Mouse (Mus musculus) myocyte (in vitro differentiated cells): ENCODE measurements at regions not wholly inside any gene's neighbourhood (a gene's known extent, or its start where the extent isn't known, plus 50 kb on each side); places are given as distances from the start of the nearest gene placed in this dataset.
"Not testable (repeated sequence)": the region's sequence is repeated elsewhere in the genome, so short reads cannot be mapped to it uniquely, and the experiment has no call there.

Experiments
- H3K27me3 ChIP-seq: one replicate; pipeline ENCODE4 v1.6.1; 2011; ENCODE audit not compliant: control insufficient read depth, insufficient read depth, insufficient read length
- H3K36me3 ChIP-seq: one replicate; pipeline ENCODE4 v1.6.1; 2011; ENCODE audit not compliant: control insufficient read depth, insufficient read depth
- H3K4me2 ChIP-seq: one replicate; pipeline ENCODE4 v1.6.1; 2011; ENCODE audit warnings: low read depth, control low read depth
- H3K4me3 ChIP-seq: one replicate; pipeline ENCODE4 v1.5.1; 2011; ENCODE audit warnings: mild to moderate bottlenecking, control low read depth, moderate library complexity
- H3K79me2 ChIP-seq: one replicate; pipeline ENCODE4 v1.6.1; 2011; ENCODE audit not compliant: control insufficient read depth, insufficient read depth
- H3ac ChIP-seq: one replicate; pipeline ENCODE4 v1.6.1; 2011; ENCODE audit not compliant: control insufficient read depth, insufficient read length
- CEBPB ChIP-seq: IDR thresholded peaks from 2 replicates; pipeline ENCODE4 v1.6.1; 2011; ENCODE audit warnings: mild to moderate bottlenecking, moderate library complexity; ENCODE audit not compliant: poor library complexity, insufficient read depth, severe bottlenecking
- E2F4 ChIP-seq: IDR thresholded peaks from one replicate; pipeline ENCODE4 v1.6.1; 2011; ENCODE audit warnings: mild to moderate bottlenecking, control low read depth, moderate library complexity; ENCODE audit not compliant: insufficient read depth
- MAX ChIP-seq: IDR thresholded peaks from one replicate; pipeline ENCODE4 v1.6.1; 2011; ENCODE audit warnings: low read depth, mild to moderate bottlenecking, control low read depth
- MYOD1 ChIP-seq, 3 experiments: IDR thresholded peaks; one replicate each; pipeline ENCODE4 v1.6.1; 2011; ENCODE audit warnings: control low read depth in 2 of 3, low read depth in 2 of 3, mild to moderate bottlenecking in 2 of 3, moderate library complexity in 1 of 3; ENCODE audit not compliant: insufficient read length in 2 of 3, control insufficient read depth in 1 of 3
- MYOG ChIP-seq, 3 experiments: IDR thresholded peaks; one replicate each; pipeline ENCODE4 v1.6.1; 2011; ENCODE audit warnings: control low read depth in 2 of 3, low read depth in 2 of 3, mild to moderate bottlenecking in 2 of 3; ENCODE audit not compliant: insufficient read length in 2 of 3, control insufficient read depth in 1 of 3, insufficient read depth in 1 of 3
- POLR2A ChIP-seq: IDR thresholded peaks from one replicate; pipeline ENCODE4 v1.6.1; 2011; ENCODE audit warnings: low read depth, mild to moderate bottlenecking, control low read depth, moderate library complexity; ENCODE audit not compliant: insufficient read length
- POLR2AphosphoS2 ChIP-seq: IDR thresholded peaks from one replicate; pipeline ENCODE4 v1.6.1; 2011; ENCODE audit warnings: low read depth, control low read depth; ENCODE audit not compliant: insufficient read length
- REST ChIP-seq: IDR thresholded peaks from one replicate; pipeline ENCODE4 v1.6.1; 2011; ENCODE audit warnings: mild to moderate bottlenecking, control low read depth, moderate library complexity; ENCODE audit not compliant: insufficient read depth, insufficient read length
- SRF ChIP-seq: IDR thresholded peaks from one replicate; pipeline ENCODE4 v1.6.1; 2011; ENCODE audit warnings: low read depth; ENCODE audit not compliant: control insufficient read depth, insufficient read length
- TCF12 ChIP-seq: IDR thresholded peaks from one replicate; pipeline ENCODE4 v1.6.1; 2011; ENCODE audit warnings: mild to moderate bottlenecking, control low read depth; ENCODE audit not compliant: poor library complexity, insufficient read depth, severe bottlenecking
- TCF3 ChIP-seq: IDR thresholded peaks from one replicate; pipeline ENCODE4 v1.6.1; 2011; ENCODE audit warnings: low read depth, control low read depth; ENCODE audit not compliant: insufficient read length
- USF1 ChIP-seq: IDR thresholded peaks from one replicate; pipeline ENCODE4 v1.6.1; 2011; ENCODE audit warnings: low read depth, mild to moderate bottlenecking, control low read depth, moderate library complexity

GRCm38 (mm10) chr3:49586531-49587168, 170.5 kb downstream of the Pcdh18 start:
- no peak overlapping the region for H3K4me3 ChIP-seq
- no peaks in the 10 kb centered on the region for H3K79me2 ChIP-seq
- H3K4me2 ChIP-seq = no peak overlapping the region
- no peaks in the 10 kb centered on the region for H3K36me3 ChIP-seq
- no peaks in the 10 kb centered on the region for H3K27me3 ChIP-seq
- H3ac ChIP-seq = no peak overlapping the region
- no peak for TF ChIP-seq SRF
- no peak for TF ChIP-seq POLR2A
- no peak for TF ChIP-seq MAX
- no peak for TF ChIP-seq POLR2AphosphoS2
- no peak for TF ChIP-seq TCF12
- TF ChIP-seq CEBPB = no peak
- TF ChIP-seq MYOG (IDR thresholded peaks at IDR 0.05; ENCODE audit: control insufficient read depth in 1 of 3, insufficient read depth in 1 of 3, insufficient read length in 2 of 3, low read depth in 2 of 3) = no peak
- TF ChIP-seq MYOD1 (IDR thresholded peaks at IDR 0.05; ENCODE audit: control insufficient read depth in 1 of 3, insufficient read length in 2 of 3, low read depth in 2 of 3) = no peak
- TF ChIP-seq REST = no peak
- TF ChIP-seq TCF3 = no peak
- no peak for TF ChIP-seq E2F4
- no peak for TF ChIP-seq USF1

GRCm38 (mm10) chr3:49585962-49586361, 171.2 kb downstream of the Pcdh18 start:
- H3K4me2 ChIP-seq, H3K27me3 ChIP-seq, H3K4me3 ChIP-seq, H3ac ChIP-seq, H3K36me3 ChIP-seq, H3K79me2 ChIP-seq: not testable (repeated sequence)

DNA sequence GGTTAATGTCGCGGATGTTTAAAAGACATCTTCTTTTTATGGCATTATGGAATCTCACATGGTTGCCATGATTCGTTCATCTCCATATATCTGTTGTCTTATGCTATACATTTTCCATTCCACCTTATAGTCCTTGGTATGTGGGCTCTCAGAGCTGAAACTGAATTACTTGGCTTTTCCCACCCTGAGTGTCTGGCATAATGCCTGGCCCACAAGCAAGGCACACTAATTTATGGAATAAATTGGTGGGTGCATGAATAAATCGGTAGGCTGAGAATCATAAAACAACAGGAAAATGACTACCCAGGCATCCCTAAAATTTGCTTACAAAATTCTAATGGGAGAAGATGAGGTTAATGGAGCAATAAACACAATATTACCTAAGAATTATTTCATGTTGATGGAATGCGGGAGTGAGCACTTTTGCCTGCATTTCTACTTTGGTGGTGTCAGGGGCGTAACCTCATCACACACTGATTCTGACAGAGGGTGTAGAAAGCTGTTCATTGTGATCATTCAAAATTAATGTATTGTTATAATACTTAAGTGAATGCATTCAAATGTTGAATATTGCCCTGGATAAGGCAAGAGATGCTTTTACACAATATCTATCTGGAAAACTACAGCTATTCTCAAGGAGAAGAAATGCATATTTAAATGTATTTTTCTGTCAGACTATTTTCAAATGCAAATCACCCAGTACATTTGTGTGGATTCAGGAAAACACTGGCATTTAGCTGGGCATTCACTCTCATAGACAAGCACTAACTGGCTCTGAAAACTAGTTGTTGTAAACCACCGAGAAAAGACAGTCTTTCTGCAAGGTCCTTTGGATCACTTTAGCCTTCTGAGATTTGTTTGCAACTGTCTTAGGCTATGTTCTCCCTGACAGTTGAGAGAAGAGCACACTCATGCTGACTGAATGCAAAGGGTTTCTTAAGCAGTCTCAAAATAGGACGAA, 190.1 kb downstream of the Pcdh18 start:
- Histone ChIP-seq H3K4me2 (no peak overlapping the region), H3K27me3 (no peaks in the 10 kb centered on the region), H3K36me3 (no peaks in the 10 kb centered on the region), H3K4me3 (no peak overlapping the region), H3ac (no peak overlapping the region), H3K79me2 (no peaks in the 10 kb centered on the region)
- TF ChIP-seq TCF12 = no peak
- no peak for TF ChIP-seq USF1
- TF ChIP-seq E2F4 = no peak
- no peak for TF ChIP-seq MAX
- TF ChIP-seq REST = no peak
- TF ChIP-seq MYOD1 (IDR thresholded peaks at IDR 0.05; ENCODE audit: control insufficient read depth in 1 of 3, insufficient read length in 2 of 3, low read depth in 2 of 3) = no peak
- TF ChIP-seq CEBPB = no peak
- no peak for TF ChIP-seq POLR2A
- TF ChIP-seq POLR2AphosphoS2 = no peak

GRCm38 (mm10) chr3:49527642-49528041, 229.5 kb downstream of the Pcdh18 start:
- H3K4me2 ChIP-seq = no peak overlapping the region
- H3K4me3 ChIP-seq = no peak overlapping the region
- H3K36me3 ChIP-seq = no peaks in the 10 kb centered on the region
- H3K79me2 ChIP-seq = no peaks in the 10 kb centered on the region
- H3ac ChIP-seq = no peak overlapping the region
- TF ChIP-seq MAX (no peak), REST (no peak), POLR2A (no peak), USF1 (no peak)
- no peaks in the 10 kb centered on the region for H3K27me3 ChIP-seq

DNA sequence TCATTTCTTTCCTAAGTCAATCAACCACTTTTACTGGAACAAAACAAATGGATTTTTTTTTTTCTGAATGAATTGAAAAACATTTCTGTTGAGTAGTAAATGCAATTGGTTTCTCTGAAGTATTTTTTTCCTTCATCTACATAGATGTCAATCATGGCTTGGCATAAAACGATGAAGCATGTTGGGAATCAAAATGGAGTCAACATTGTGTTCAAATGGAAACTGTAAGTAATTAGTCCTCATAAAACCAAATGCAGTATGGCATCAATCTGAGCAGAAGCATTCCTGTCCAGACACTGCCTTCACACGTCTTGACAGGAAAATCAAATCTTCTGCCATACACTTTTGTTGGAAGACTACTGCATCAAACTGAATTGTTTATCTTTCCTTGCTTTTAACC, 237.0 kb downstream of the Pcdh18 start:
- Histone ChIP-seq H3ac (no peak overlapping the region), H3K79me2 (no peaks in the 10 kb centered on the region), H3K36me3 (no peaks in the 10 kb centered on the region), H3K27me3 (no peaks in the 10 kb centered on the region), H3K4me3 (no peak overlapping the region), H3K4me2 (no peak overlapping the region)
- no peak for TF ChIP-seq E2F4

- Histone ChIP-seq H3K4me3 (no peak overlapping the region), H3K79me2 (no peaks in the 10 kb centered on the region), H3K27me3 (no peaks in the 10 kb centered on the region), H3K36me3 (no peaks in the 10 kb centered on the region), H3K4me2 (no peak overlapping the region), H3ac (no peak overlapping the region)
- TF ChIP-seq TCF3 (no peak), MYOG (IDR thresholded peaks at IDR 0.05; ENCODE audit: control insufficient read depth in 1 of 3, insufficient read depth in 1 of 3, insufficient read length in 2 of 3, low read depth in 2 of 3) (no peak), POLR2A (no peak), POLR2AphosphoS2 (no peak), REST (no peak), E2F4 (no peak), CEBPB (no peak), SRF (no peak), MYOD1 (IDR thresholded peaks at IDR 0.05; ENCODE audit: control insufficient read depth in 1 of 3, insufficient read length in 2 of 3, low read depth in 2 of 3) (no peak), USF1 (no peak), TCF12 (no peak)
These were observed 252.5 kb downstream of the Pcdh18 start for GRCm38 (mm10) chr3:49504581-49504980.
